Mouse (Mus musculus): ENCODE data around the gene Npas1. TPM values are rescaled to one million over a fixed set of nuclear protein-coding genes. Genes with fewer than 3 reads are reported as not detected.

The Npas1 gene
- polyA plus RNA-seq, 1 experiment from 2014 or later: 0.45 TPM

Other genes with a start within 250 kb of the Npas1 start
- 0.54 and 0.57 TPM in 2 replicates for gene C5ar2, start 233.6 kb downstream of the Npas1 start, polyA plus RNA-seq (2016; fragmentation: Nextera tagmentation; extraction: Ambion mirVana)
- gene C5ar1, start 218.2 kb downstream of the Npas1 start, polyA plus RNA-seq (2016; fragmentation: Nextera tagmentation; extraction: Ambion mirVana): 0.31 and 1.0 TPM in 2 replicates
- 6.2 and 10.0 TPM in 2 replicates for gene Inafm1, start 204.1 kb downstream of the Npas1 start, polyA plus RNA-seq (2016; fragmentation: Nextera tagmentation; extraction: Ambion mirVana)
- gene Ccdc9, start 190.9 kb downstream of the Npas1 start, polyA plus RNA-seq (2016; fragmentation: Nextera tagmentation; extraction: Ambion mirVana): 19.6 and 31.0 TPM in 2 replicates
- 8.3 and 9.5 TPM in 2 replicates for gene Bbc3, start 169.3 kb downstream of the Npas1 start, polyA plus RNA-seq (2016; fragmentation: Nextera tagmentation; extraction: Ambion mirVana)
- gene Sae1, start 89.9 kb downstream of the Npas1 start, polyA plus RNA-seq (2016; fragmentation: Nextera tagmentation; extraction: Ambion mirVana): 302 and 359 TPM in 2 replicates
- 12.9 and 19.4 TPM in 2 replicates for gene Zc3h4, start 76.8 kb downstream of the Npas1 start, polyA plus RNA-seq (2016; fragmentation: Nextera tagmentation; extraction: Ambion mirVana)
- gene Tmem160, start 24.9 kb downstream of the Npas1 start, polyA plus RNA-seq (2016; fragmentation: Nextera tagmentation; extraction: Ambion mirVana): 90.2 and 91.9 TPM in 2 replicates
- 18.3 and 20.0 TPM in 2 replicates for gene Arhgap35, start 137.3 kb upstream of the Npas1 start, polyA plus RNA-seq (2016; fragmentation: Nextera tagmentation; extraction: Ambion mirVana)
- gene Ceacam15, start 198.0 kb upstream of the Npas1 start, polyA plus RNA-seq (2016; fragmentation: Nextera tagmentation; extraction: Ambion mirVana): 0.19 and 0.30 TPM in 2 replicates
- not detected in 2 replicates for gene Ceacam9, start 244.2 kb upstream of the Npas1 start, polyA plus RNA-seq (2016; fragmentation: Nextera tagmentation; extraction: Ambion mirVana)

All from heart, embryonic 10.5 days (tissue).